Mouse (Mus musculus): ENCODE data around the gene Filip1l. TPM values are rescaled to one million over a fixed set of nuclear protein-coding genes. Genes with fewer than 3 reads are reported as not detected.

Gene Filip1l
- total RNA-seq, 2 experiments from 2014 or later: 2.9 to 4.0 TPM

DNA sequence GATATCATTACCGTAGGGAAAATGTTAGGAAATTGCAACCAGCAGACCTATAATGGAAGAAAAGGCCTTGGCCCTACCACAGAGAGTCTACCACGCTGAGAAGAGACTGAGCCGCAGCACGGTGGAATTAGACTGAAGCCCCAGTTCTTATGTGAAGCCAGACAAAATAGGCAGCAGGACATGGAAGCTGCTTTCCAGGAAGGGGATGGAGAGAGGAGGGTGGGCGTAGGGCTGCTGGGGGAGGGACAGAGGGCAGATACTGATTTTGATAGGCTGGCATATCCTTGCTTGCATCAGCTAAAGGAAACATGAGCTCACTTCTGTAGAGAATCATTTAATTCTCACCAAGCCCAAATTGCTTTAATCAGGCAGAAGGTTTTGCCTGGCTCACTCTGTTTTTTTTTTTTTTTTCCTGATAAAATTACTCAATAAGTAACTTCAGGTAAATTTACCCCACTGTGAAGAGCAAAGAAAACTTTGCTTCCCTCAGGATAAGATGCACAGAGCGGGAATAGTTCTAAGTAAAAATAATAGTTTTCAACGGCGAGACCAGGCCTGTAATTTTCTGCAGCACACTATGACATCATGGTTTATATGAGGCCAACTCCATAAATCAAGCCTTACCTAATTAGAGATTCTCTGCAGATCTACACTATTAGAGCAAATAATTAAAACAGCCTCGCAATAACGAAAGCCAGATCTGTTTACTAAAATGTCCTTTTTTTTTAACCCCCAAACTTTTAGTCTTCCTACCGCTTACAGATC, 84.8 kb downstream of the Filip1l start:
- no peak for DNase-seq

DNA sequence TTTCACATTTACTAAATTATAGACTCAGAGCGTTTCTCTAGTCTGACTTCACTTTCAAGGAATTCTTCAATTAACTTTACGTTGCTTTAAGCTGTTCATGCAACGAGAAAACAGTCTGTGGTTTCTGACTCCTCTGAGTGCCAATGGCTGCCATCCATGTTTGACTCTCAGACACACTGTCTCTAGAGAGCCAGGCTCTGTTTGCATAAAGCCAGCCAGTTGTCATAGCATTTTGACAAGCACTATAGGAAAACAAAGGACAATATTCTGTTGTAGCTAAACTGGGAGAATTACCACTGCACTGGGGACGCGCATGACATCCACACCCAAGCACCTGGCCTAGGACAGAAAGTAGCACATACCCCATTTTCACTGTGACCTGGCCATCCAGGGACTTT, 85.4 kb downstream of the Filip1l start:
- DNase-seq: no peak

DNA sequence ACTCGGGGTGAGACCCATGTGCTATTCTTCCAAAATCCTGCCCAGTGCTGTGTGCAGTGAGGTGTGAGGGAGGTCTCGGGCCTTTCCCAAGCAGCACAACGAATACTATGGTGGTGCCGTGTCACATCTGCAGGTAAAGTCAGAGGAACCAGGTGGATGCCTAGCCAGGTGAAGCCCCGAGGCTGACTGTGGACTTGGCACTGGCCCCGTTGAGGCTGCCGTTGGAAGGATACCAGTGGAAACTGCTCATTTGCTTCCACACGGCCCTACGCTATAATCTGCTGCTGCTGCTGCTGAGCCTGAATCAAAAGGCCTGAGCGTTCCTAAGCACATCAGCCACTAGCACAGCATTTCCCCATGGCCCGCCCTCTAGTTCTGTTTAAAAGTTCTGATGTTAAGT, 86.3 kb downstream of the Filip1l start:
- DNase-seq: no peak

DNA sequence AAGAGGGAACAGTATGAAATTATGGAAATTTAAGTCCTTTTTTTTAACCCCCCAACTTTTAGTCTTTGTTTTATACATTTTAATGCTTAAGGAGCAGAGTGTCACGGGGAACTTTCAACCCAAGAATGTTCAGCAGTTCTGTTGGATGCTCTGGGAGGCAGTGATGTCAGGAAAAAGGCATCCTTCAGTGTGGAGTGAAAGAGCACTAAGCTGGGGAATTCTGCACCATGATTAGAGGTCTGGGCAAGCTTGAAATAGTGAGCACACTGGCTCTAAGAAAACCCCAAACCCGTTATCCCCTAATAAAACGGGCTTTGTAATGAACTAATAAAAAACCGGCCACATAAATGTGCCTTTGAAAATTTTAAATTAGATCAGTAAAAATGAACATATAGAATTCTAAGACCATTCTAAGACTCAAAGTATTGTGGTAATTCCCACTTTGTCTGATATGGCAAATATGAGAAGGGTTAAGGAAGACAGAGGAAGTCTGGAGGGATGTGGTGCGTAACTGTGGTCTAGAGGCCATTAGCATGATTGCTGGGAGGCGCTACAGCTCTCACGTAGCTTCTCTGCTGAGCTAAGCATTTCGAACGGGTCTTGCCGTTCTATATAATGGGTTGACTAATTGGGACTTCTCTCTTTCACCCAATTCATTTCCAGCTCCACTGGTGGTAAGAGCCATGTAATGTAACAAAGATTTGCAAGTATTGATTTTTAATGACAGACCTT, 88.0 kb downstream of the Filip1l start:
- no peak for DNase-seq

DNA sequence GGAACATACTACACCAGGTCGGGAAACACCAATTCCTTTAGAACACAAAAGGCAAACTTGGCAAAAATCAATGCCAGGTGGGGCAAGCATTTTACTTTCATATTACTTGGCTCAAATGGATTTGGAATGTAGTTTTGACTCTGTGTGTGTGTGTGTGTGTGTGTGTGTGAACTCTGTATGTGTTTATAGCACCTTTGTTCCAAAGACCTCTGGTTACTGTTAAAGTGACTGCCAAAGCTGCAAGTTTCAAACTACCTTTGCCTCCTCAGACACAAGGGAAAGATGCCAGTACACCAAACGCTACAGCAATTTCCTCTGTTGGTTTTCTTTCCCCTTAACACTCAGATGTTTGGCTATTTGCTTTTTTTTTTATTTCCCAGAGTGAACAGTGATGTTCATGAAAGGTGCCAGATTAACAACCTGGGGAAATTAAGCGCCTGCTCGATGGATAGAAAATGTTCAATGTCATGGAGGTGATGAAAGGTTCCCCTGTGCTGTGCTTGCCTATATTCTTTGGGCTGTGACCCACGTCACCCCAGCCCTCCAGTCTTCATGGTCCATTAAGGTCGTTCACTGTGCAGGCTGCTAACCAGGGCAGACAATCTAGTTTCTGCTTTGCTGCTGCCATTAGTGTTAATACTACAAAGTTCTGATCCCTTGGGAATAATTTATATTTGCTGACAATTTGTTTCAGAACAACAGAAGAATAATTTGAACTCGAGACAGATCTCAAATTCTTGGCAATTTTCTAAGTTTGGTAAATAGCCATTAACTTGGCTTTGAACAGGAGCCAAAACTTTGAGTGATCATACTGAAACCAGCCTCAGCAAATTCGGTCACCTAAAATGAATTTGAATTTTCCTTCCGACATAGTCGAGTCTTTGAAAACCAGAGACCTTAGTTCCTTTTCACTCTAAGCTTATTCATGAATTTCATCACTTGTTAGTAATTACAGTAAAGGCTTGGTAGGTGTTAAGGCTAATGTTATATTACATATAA, 92.5 kb downstream of the Filip1l start:
- DNase-seq: no peak

DNA sequence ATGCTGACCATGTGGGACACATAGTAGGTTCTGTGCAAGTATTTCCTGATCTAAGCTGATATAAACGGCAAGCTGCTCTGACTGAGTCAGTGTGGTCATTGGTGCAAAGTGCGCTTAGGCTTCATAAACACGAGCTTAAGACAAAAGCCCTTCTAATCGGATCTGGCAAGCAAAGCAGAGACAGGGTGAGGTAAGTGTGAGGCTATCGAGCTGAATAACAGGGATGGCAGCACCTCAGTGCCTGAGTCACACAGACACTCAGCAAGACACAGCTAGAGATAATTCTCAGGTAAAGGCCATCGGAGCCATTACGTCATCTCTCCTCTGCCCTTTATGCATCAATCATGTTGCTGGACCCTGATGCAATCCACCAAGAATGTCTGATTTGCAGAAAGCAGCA, 100.1 kb downstream of the Filip1l start:
- DNase-seq: no peak

DNA sequence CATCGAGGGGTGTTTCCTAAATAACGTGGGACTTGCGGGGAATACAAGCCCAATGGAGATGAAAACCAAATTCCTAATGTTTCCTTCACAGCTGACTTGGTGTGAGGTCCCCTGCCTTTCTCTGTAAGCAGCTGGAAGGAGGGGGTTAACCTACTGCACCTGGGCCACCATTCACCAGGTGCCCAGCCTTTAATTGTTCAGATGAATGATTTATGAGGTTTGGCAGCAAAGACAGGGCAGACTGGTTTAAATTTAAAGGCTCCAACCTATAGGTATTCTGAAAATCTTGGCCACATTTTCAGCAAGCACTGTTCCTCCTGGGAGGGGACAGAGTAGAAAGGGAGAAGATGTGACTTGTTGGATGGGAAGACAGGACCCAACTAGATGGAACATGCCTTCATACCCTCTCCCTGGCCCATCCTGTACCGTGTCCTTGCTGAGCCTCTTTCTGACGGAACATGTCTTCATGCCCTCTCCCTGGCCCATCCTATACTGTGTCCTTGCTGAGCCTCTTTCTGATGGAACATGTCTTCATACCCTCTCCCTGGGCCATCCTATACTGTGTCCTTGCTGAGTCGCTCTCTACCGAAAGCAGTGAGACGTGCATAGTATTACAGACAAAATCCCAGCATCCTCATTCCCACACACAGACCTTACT, 101.3 kb downstream of the Filip1l start:
- DNase-seq: no peak

DNA sequence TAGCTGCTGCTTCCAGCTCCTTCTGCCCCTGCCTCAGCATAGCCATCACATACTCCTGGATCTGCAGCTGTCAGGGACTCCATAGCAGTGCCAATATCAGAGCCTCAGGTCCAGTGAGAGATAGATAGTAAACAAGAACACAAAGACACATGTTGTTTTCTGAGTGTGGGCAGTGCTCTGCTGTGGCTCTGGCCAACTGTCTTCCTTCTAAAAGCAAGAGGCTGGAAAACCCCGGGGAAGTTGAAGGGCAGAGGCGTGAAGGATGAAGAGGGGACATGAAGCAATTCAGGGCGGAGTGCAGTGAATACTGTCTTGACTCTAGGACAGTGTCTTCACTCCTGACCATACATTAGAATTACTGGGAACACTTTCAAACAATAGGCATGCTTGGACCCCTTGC, 102.7 kb downstream of the Filip1l start:
- DNase-seq: no peak

DNA sequence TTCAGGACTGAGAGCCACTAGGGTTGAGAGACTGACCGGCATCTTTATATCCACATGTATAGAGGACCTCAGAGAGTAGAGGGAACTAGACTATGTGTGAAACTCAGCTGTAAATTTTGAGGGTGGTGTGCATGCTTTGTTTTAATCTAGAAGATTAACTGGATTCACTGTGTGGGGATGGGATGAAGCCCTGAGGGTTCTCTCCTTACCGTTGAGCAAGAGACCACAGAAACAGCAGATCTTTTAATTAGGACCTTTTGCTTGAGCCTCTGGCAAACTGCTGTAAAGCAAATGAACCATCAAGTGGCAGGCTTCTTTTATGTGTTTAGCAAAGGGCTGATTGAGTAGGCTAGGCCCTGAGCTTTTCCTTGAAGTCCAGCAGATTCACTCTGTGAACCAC, 103.1 kb downstream of the Filip1l start:
- no peak for DNase-seq

DNA sequence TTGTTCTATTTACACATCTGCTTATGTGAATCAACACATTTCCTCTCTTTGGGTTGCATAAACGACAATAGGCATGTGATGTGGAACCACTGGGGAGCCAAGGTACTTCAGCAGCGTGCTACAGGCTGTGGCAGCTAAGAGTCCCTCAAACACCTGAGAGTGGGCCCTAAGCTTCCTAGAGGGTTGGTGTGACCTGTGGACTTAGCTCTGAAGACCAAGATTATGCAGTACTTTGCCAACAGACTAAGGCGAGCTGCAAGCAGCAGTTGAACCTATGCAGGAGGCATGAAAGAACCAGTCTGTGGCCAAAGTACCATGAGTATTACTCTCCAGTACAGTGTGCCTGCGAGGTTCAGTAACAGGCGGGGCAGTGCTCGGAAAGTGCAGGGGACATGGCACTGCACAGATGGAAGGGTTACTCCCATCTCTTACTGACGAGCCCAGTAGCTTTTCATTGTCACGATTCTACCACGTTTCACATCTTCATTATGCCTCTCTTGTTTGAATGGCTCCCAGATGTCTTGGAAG, 112.6 kb downstream of the Filip1l start:
- DNase-seq: no peak

DNA sequence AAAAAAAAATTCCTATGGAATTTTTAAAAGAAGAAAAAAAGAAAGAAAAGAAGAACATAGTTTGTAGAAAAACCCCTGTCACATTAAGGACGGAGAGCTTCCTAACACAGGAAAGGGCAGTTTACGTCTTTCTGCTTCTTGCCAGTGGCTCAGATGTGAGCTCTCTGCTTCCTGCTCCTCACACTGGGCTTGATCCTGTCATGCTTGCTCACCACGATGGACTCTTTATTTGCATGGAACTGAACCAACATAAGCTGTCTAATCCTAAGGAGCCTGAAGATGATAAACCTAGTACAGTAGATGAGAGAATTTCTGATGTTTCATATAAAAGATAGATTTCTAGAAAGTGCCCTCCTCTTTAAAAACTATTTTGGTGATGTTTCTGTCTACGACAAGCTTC, 116.4 kb downstream of the Filip1l start:
- DNase-seq: no peak

DNA sequence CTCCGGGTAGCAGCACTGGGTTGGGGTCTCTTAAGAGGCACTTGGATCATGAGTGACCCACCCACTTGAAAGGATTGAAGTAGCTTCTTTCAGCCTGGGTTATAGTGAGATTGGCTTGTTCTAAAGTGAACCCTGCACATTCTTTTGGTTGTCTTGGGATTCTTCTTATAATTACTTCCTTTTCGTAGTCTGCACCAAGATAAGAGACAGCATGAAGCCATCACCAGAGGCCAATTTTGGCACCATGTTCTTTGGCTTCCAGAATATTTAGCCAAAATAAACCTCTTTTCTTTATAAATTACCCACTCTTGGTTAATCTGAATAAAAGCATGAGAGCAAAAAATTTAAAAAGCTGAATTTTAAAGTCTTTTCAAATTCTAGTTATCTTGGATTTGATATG, 117.0 kb downstream of the Filip1l start:
- no peak for DNase-seq

DNA sequence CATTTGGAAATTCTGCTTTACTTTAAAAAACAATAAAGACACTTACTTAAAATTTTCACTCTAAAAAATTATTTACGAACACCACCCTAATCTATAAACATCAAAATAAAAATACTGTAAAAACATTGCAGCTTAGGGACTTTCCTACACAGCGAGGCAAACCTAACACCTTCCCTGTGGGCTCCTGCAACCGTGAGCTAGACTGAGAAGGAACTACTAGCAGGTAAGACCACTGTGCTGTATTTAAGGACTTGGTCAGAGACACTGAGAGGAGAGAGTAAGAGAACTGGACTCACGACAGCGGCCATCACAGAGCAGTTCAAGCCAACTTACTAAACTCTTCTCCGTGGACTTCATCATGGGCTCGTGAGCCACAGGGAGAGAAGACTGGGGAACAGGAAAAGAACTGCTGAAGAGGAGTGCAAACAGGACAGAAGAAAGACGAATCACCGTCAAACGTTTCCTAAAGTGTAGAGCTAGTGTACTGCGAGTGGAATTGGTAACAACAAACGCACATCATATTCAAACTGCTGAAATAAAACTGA, 117.5 kb downstream of the Filip1l start:
- DNase-seq: no peak

DNA sequence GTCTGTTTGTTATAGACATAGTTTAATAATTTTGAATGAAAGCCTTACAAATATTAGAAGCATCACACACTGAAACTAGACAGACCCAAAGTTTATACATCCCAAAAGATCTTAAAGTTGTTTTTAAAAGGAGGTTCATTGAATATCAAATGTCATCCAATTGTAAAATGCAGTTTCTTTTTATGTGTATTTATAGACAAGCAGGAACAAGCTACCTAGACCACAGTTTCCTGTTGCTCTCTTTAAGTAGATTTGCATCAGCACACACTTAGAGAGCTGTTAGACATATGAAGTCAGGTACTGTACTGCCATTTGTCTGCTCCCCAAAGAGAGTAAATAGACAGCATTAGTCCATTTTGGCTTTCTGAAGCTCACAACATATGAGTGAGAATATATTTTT, 118.2 kb downstream of the Filip1l start:
- DNase-seq: no peak

DNA sequence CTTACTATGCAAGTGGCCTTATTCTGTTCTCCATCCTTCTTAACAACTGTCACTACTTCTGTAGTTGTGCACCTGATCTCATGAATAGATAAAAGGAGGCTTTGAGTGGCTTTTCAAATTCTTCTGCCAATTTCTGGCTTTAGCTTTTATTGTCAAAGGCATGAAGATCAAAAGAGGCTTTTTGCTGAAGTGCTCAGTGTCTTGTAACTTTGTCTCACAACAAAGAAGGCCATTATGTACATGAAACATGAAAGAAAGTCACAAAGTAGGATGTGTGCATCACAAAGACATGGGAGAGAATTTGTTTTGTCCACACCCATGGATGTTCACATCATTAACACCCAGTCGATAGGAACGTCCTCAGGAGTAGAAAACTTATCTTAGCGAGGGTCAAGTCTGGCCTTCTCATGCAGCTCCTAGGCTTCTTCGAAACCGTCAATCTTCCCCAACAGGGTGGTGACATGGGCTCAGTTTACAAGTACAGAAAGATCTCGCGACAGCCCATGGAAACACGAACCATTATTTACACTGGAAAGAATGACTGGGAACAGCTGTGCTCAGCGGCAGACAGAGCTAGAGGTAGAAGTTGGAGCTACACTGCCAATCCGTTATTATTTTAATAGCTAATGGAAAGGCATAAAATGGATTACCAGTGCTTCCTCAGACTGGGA, 120.7 kb downstream of the Filip1l start:
- no peak for DNase-seq

DNA sequence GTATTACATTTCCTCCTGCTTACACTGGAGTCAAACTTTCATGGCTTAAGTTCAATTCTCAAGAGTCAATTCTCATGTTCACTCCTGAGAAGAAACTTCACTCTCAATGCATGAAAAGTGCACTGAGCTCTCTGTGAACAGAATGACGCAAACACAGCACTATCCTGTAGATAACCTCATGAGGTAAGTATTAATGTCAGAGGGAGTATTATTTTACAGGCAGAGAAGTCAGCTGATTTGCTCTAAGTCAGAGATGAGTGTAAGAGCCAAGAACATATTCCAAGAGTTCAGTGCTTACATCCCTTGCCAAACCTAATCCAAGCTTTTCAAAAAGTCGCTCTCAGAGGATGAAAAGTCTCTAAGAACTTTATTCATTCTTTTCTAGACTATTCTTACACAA, 125.6 kb downstream of the Filip1l start:
- no peak for DNase-seq

DNA sequence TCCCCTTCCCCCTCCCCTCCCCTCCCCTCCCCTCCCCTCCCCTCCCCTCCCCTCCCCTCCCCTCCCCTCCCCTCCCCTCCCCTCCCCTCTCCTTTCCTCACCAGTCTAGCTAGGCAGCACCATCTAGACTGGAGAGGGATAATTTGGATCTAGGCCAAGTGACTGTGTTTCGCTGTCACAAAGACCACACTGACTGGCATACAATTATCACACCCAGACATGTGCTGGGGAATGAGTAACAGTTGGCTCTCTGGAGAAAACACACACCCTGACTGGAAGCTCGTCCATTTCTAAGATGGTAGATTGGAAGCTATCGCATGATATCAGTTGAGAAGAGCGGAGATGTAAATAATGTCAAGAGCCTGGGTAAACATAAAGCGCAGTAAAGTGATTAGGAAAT, 126.9 kb downstream of the Filip1l start:
- no peak for DNase-seq

DNA sequence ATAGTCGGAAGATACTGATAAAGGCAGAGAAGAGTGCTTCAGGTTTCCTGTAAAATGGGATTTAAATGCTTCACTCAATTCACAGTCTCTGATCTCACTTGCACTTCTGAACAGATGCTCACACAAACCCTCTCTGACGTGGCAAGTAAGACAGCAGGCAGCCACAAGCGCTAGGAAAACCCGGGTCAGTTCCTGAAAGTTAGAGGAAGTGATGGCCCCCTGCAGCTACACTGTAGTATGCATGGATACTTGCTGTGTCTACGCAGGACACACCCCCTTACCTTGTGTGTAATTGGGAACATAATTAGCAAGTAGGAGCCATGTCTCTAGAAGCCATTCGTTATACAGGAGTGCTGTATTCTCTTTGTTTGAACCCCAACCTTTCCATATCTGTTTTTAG, 129.4 kb downstream of the Filip1l start:
- DNase-seq: no peak

DNA sequence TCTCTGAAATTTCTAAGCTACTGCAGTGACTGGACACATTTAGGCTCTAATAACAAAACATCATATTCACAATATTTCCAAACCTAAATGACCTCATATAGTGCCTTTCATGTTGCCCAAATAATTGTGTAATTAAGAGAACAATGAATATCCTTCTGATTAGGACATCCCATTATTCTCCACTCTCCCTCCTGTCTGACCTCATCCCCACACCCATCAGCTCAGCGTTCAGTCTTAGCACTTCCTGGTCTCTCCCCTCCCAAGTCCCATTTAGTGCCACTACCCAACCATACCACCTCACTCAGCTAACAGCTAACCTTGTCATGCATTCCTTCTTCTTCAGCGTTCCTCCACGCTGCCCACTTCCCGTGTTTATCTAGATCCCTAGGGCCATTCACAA, 130.0 kb downstream of the Filip1l start:
- DNase-seq: no peak

DNA sequence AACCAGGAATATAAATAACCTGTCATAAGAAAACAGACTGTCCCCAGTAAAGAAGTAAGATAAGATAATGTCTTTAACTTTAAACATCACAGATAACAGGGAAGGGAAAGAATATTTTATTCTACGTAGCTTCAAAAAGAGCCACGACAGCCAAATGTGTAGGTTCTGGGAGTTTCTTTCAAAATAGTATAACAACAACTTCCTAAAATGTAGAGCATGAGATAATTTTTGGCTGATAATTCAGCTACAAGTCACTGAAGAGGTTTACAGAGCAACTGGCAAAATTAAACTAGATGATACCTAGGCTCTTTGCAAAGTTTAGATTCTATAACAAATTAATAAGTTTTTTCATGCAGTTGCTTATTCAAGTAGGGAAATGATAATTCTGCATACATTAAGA, 130.6 kb downstream of the Filip1l start:
- DNase-seq: no peak

Data from layer of hippocampus, postnatal 36 days (tissue).